Mouse (Mus musculus) kidney, embryonic 14.5 days (tissue): ENCODE results near the gene Btnl2. TPM values are rescaled to one million over a fixed set of nuclear protein-coding genes. Genes with fewer than 3 reads are reported as not detected.

Source experiments
- ATAC-seq: fragments of 200-750 bp; cut with Nextera tagmentation; 2 replicates; pipeline ENCODE4 v1.8.0; 2017; ENCODE audit warnings: moderate number of reproducible peaks, mild to moderate bottlenecking, moderate TSS enrichment, moderate library complexity; ENCODE audit not compliant: low FRiP score, low TSS enrichment
- H3K27ac ChIP-seq: fragments of 300-500 bp; sonication (generic); 2 replicates; pipeline ENCODE4 v1.5.1; 2014; ENCODE audit warnings: low read depth, mild to moderate bottlenecking, low read length, moderate library complexity, mixed read lengths
- H3K27me3 ChIP-seq: fragments of 300-500 bp; sonication (generic); 2 replicates; pipeline ENCODE4 v1.6.1; 2014; ENCODE audit warnings: mild to moderate bottlenecking, low read length; ENCODE audit not compliant: control insufficient read depth, insufficient read depth
- H3K36me3 ChIP-seq: fragments of 300-500 bp; sonication (generic); 2 replicates; pipeline ENCODE4 v1.6.1; 2014; ENCODE audit warnings: low read length, mixed read lengths; ENCODE audit not compliant: control insufficient read depth, insufficient read depth
- H3K4me1 ChIP-seq: fragments of 300-500 bp; sonication (generic); 2 replicates; pipeline ENCODE4 v1.6.1; 2014; ENCODE audit warnings: low read length, mixed read lengths; ENCODE audit not compliant: control insufficient read depth, insufficient read depth
- H3K4me2 ChIP-seq: fragments of 300-500 bp; sonication (generic); replicated peaks from 2 replicates; pipeline ENCODE4 v1.6.1; 2014; ENCODE audit warnings: low read depth, mild to moderate bottlenecking, low read length
- H3K4me3 ChIP-seq: fragments of 300-500 bp; sonication (generic); 2 replicates; pipeline ENCODE4 v1.5.1; 2014; ENCODE audit warnings: mild to moderate bottlenecking, low read length
- H3K9ac ChIP-seq: fragments of 300-500 bp; sonication (generic); 2 replicates; pipeline ENCODE4 v1.6.1; 2014; ENCODE audit warnings: low read depth, mild to moderate bottlenecking, low read length, moderate library complexity
- H3K9me3 ChIP-seq: fragments of 300-500 bp; sonication (generic); 2 replicates; pipeline ENCODE4 v1.6.1; 2016; ENCODE audit warnings: low read length; ENCODE audit not compliant: control insufficient read depth
- WGBS: fragments of 180-500 bp; shearing (Covaris S2); extraction: QIAGEN DNeasy Blood & Tissue Kit; methylation state at CpG from one replicate; pipeline ENCODE4 v1.1.7; 2014; 5-methylcytosine and 5-hydroxymethylcytosine counted together
- polyA plus RNA-seq: library from polyadenylated mRNA; unstranded; fragments of >200 nt; fragmentation: Nextera tagmentation; extraction: Ambion mirVana; gene quantifications from 2 replicates; pipeline ENCODE4 v1.2.1, GENCODE M21; 2014

Gene Btnl2
- polyA plus RNA-seq, 1 experiment from 2014 or later = 0.14 TPM

- H3K27me3 ChIP-seq = no peaks in the 10 kb centered on the region
- H3K4me1 ChIP-seq = no peaks in the 10 kb centered on the region
- no peak overlapping the region for H3K27ac ChIP-seq
- no peaks in the 10 kb centered on the region for H3K9me3 ChIP-seq
- no peak overlapping the region for H3K4me2 ChIP-seq
- H3K9ac ChIP-seq = no peak overlapping the region
- no peaks in the 10 kb centered on the region for H3K36me3 ChIP-seq
- no peak for ATAC-seq
- no peak overlapping the region for H3K4me3 ChIP-seq
- 67% methylated on average over 3 of the region's 3 CpGs for WGBS
Measured at GRCm38 (mm10) chr17:34340619-34341402, 13.8 kb upstream of the Btnl2 start.

- H3K4me3 ChIP-seq = no peak overlapping the region
- H3K27me3 ChIP-seq = no peaks in the 10 kb centered on the region
- no peaks in the 10 kb centered on the region for H3K36me3 ChIP-seq
- H3K9me3 ChIP-seq = no peaks in the 10 kb centered on the region
- no peak overlapping the region for H3K4me2 ChIP-seq
- no peaks in the 10 kb centered on the region for H3K4me1 ChIP-seq
- H3K27ac ChIP-seq = no peak overlapping the region
- no peak for ATAC-seq
- 86% methylated on average over 4 of the region's 4 CpGs for WGBS
- H3K9ac ChIP-seq = no peak overlapping the region
Measured at GRCm38 (mm10) chr17:34344882-34345281, 9.7 kb upstream of the Btnl2 start.

GRCm38 (mm10) chr17:34345486-34345885, 9.1 kb upstream of the Btnl2 start:
- WGBS = 84% methylated on average over 7 of the region's 7 CpGs
- Histone ChIP-seq H3K27ac (no peak overlapping the region), H3K4me3 (no peak overlapping the region), H3K36me3 (no peaks in the 10 kb centered on the region), H3K4me2 (no peak overlapping the region), H3K27me3 (no peaks in the 10 kb centered on the region), H3K4me1 (no peaks in the 10 kb centered on the region), H3K9ac (no peak overlapping the region), H3K9me3 (no peaks in the 10 kb centered on the region)
- ATAC-seq = no peak

GRCm38 (mm10) chr17:34346041-34346440, 8.6 kb upstream of the Btnl2 start:
- no peaks in the 10 kb centered on the region for H3K4me1 ChIP-seq
- no peaks in the 10 kb centered on the region for H3K27me3 ChIP-seq
- H3K9me3 ChIP-seq = no peaks in the 10 kb centered on the region
- no peak overlapping the region for H3K27ac ChIP-seq
- H3K9ac ChIP-seq = no peak overlapping the region
- no peaks in the 10 kb centered on the region for H3K36me3 ChIP-seq
- H3K4me3 ChIP-seq = no peak overlapping the region
- ATAC-seq = no peak
- WGBS = 80% methylated on average over 3 of the region's 3 CpGs
- no peak overlapping the region for H3K4me2 ChIP-seq

GRCm38 (mm10) chr17:34347606-34348308, 6.9 kb upstream of the Btnl2 start:
- WGBS = 73% methylated on average over 6 of the region's 6 CpGs

GRCm38 (mm10) chr17:34349429-34349828, 5.2 kb upstream of the Btnl2 start:
- 0 out of 2 replicates have a peak, but pooled peaks have one; percentile 20 for ATAC-seq
- Histone ChIP-seq H3K36me3 (no peaks in the 10 kb centered on the region), H3K27me3 (no peaks in the 10 kb centered on the region), H3K4me3 (no peak overlapping the region), H3K9me3 (0 out of 2 replicates have a peak, but pooled peaks cover 2% of the 10 kb centered on the region), H3K27ac (no peak overlapping the region), H3K4me1 (no peaks in the 10 kb centered on the region), H3K9ac (no peak overlapping the region), H3K4me2 (no peak overlapping the region)
- WGBS = 3% methylated on average over 4 of the region's 4 CpGs

More at GRCm38 (mm10) chr17:34347606-34348308, 6.9 kb upstream of the Btnl2 start:
- Histone ChIP-seq H3K36me3 (no peaks in the 10 kb centered on the region), H3K9ac (no peak overlapping the region), H3K27me3 (no peaks in the 10 kb centered on the region), H3K9me3 (0 out of 2 replicates have a peak, but pooled peaks cover 2% of the 10 kb centered on the region), H3K4me1 (no peaks in the 10 kb centered on the region), H3K4me3 (no peak overlapping the region), H3K4me2 (no peak overlapping the region), H3K27ac (no peak overlapping the region)
- ATAC-seq = no peak

GRCm38 (mm10) chr17:34354940-34355339, 318 bp downstream of the Btnl2 start:
- H3K27me3 ChIP-seq = no peaks in the 10 kb centered on the region
- H3K4me2 ChIP-seq = no peak overlapping the region
- H3K27ac ChIP-seq = no peak overlapping the region
- no peaks in the 10 kb centered on the region for H3K36me3 ChIP-seq
- H3K9me3 ChIP-seq = 0 out of 2 replicates have a peak, but pooled peaks cover 2% of the 10 kb centered on the region
- H3K4me3 ChIP-seq = no peak overlapping the region
- WGBS = 71% methylated on average over 1 of the region's 1 CpGs
- no peaks in the 10 kb centered on the region for H3K4me1 ChIP-seq
- H3K9ac ChIP-seq = no peak overlapping the region
- no peak for ATAC-seq

GRCm38 (mm10) chr17:34362954-34363546, 8.4 kb downstream of the Btnl2 start:
- ATAC-seq = no peak
- H3K4me1 ChIP-seq = no peaks in the 10 kb centered on the region
- H3K36me3 ChIP-seq = no peaks in the 10 kb centered on the region
- H3K9ac ChIP-seq = no peak overlapping the region
- no peak overlapping the region for H3K4me3 ChIP-seq
- no peak overlapping the region for H3K27ac ChIP-seq
- WGBS = 84% methylated on average over 15 of the region's 15 CpGs
- no peaks in the 10 kb centered on the region for H3K27me3 ChIP-seq
- H3K9me3 ChIP-seq = no peaks in the 10 kb centered on the region
- H3K4me2 ChIP-seq = no peak overlapping the region
